Mouse (Mus musculus) ES-E14 (cell line): ENCODE results near the gene Lamc1. TPM values are rescaled to one million over a fixed set of nuclear protein-coding genes. Genes with fewer than 3 reads are reported as not detected.

ENCODE experiments used
- DNase-seq: peaks from one replicate; pipeline ENCODE4 v3.0.0-alpha.2; 2013; ENCODE audit warnings: low read depth, low spot score
- H3K27ac ChIP-seq: 2 replicates; pipeline ENCODE4 v1.5.1; 2012; ENCODE audit warnings: low read depth, mild to moderate bottlenecking, low read length, moderate library complexity, mixed read lengths; ENCODE audit not compliant: poor library complexity, insufficient read depth, severe bottlenecking
- H3K36me3 ChIP-seq: 2 replicates; pipeline ENCODE4 v1.6.1; 2012; ENCODE audit warnings: mild to moderate bottlenecking, low read length, moderate library complexity, mixed read lengths; ENCODE audit not compliant: control insufficient read depth, poor library complexity, insufficient read depth, severe bottlenecking
- H3K4me1 ChIP-seq, 2 experiments: fragments of 150-350 bp in 1 of 2; sonication (generic) in 1 of 2; 2 replicates each; pipeline ENCODE4 v1.6.1; 2012; ENCODE audit warnings: low read length in 2 of 2, mild to moderate bottlenecking in 1 of 2, mixed read lengths in 1 of 2; ENCODE audit not compliant: control insufficient read depth in 2 of 2, insufficient read depth in 2 of 2, poor library complexity in 1 of 2
- H3K4me3 ChIP-seq, 2 experiments: fragments of 150-350 bp in 1 of 2; sonication (generic) in 1 of 2; 2 replicates each; pipeline ENCODE4 v1.5.1; 2012; ENCODE audit warnings: low read length in 2 of 2, low read depth in 1 of 2, mild to moderate bottlenecking in 1 of 2, mixed read lengths in 1 of 2; ENCODE audit not compliant: insufficient read depth in 1 of 2, poor library complexity in 1 of 2, severe bottlenecking in 1 of 2
- H3K9ac ChIP-seq: 2 replicates; pipeline ENCODE4 v1.6.1; 2012; ENCODE audit warnings: low read depth, mild to moderate bottlenecking, low read length, mixed read lengths; ENCODE audit not compliant: poor library complexity, insufficient read depth, severe bottlenecking
- H3K9me3 ChIP-seq: fragments of 150-350 bp; sonication (generic); 2 replicates; pipeline ENCODE4 v1.6.1; 2012; ENCODE audit warnings: low read depth, mild to moderate bottlenecking, low read length; ENCODE audit not compliant: control insufficient read depth, insufficient read depth
- CHD2 ChIP-seq: IDR thresholded peaks from 2 replicates; pipeline ENCODE4 v1.6.1; 2014; ENCODE audit warnings: mild to moderate bottlenecking, low read depth, low read length, inconsistent platforms
- HCFC1 ChIP-seq: IDR thresholded peaks from 2 replicates; pipeline ENCODE4 v1.6.1; 2012; ENCODE audit warnings: low read length, inconsistent platforms, borderline replicate concordance; ENCODE audit not compliant: insufficient read depth
- MAFK ChIP-seq: IDR thresholded peaks from 2 replicates; pipeline ENCODE4 v1.6.1; 2014; ENCODE audit warnings: mild to moderate bottlenecking, low read depth, low read length, inconsistent platforms; ENCODE audit not compliant: insufficient read depth
- ZC3H11A ChIP-seq: IDR thresholded peaks from 2 replicates; pipeline ENCODE4 v1.6.1; 2012; ENCODE audit warnings: low read depth, mild to moderate bottlenecking, inconsistent platforms, low read length, borderline replicate concordance
- ZNF384 ChIP-seq: IDR thresholded peaks from 2 replicates; pipeline ENCODE4 v1.6.1; 2012; ENCODE audit warnings: low read depth, low read length, inconsistent platforms
- in situ Hi-C, 2 experiments: fragments of 600-800 bp; cut with MboI; formaldehyde crosslinking; loops; one replicate each; pipeline ENCODE4 v1.15.1; 2025; ENCODE audit warnings: low sequenced_read_pairs in 2 of 2, inconsistent platforms in 1 of 2; ENCODE audit not compliant: unreplicated experiment in 2 of 2
- total RNA-seq: library from RNA; depleted of rRNA; stranded (reverse); fragments of 300-350 nt; gene quantifications from 2 replicates; pipeline ENCODE4 v1.2.3, GENCODE M21; 2012

The Lamc1 gene
- total RNA-seq, 1 experiment, result 313 TPM

GRCm38 (mm10) chr1:153291416-153291815 lies 41.2 kb downstream of the Lamc1 start:
- DNase-seq, result no peak

GRCm38 (mm10) chr1:153288010-153288409 lies 44.6 kb downstream of the Lamc1 start:
- TF ChIP-seq CHD2, result no peak
- no peak for TF ChIP-seq MAFK
- no peak for TF ChIP-seq ZNF384
- TF ChIP-seq HCFC1, result no peak
- TF ChIP-seq ZC3H11A, result no peak
- H3K36me3 ChIP-seq, result no peaks in the 10 kb centered on the region
- no peak overlapping the region for H3K4me3 ChIP-seq
- no peaks in the 10 kb centered on the region for H3K9me3 ChIP-seq
- no peak overlapping the region for H3K9ac ChIP-seq
- H3K27ac ChIP-seq, result no peak overlapping the region
- DNase-seq, result peak; percentile 63
- peaks cover 0 to 7% of the 10 kb centered on the region in 2 experiments; a peak in 2 of 4 replicates for H3K4me1 ChIP-seq
- in situ Hi-C loops, result no loop called here

More at GRCm38 (mm10) chr1:153291416-153291815, 41.2 kb downstream of the Lamc1 start:
- no peak overlapping the region for H3K4me3 ChIP-seq
- H3K4me1 ChIP-seq, result peaks cover 0 to 8% of the 10 kb centered on the region in 2 experiments; a peak in 2 of 4 replicates
- H3K36me3 ChIP-seq, result no peaks in the 10 kb centered on the region
- H3K27ac ChIP-seq, result no peak overlapping the region
- in situ Hi-C loops, result no loop called here
- H3K9ac ChIP-seq, result no peak overlapping the region
- no peak for TF ChIP-seq ZC3H11A
- no peak for TF ChIP-seq CHD2
- no peak for TF ChIP-seq MAFK
- no peak for TF ChIP-seq ZNF384
- TF ChIP-seq HCFC1, result no peak
- H3K9me3 ChIP-seq, result no peaks in the 10 kb centered on the region

- in situ Hi-C loops, result no loop called here
- no peak for DNase-seq
- no peak overlapping the region for H3K9ac ChIP-seq
- H3K36me3 ChIP-seq, result no peaks in the 10 kb centered on the region
- no peak for TF ChIP-seq MAFK
- TF ChIP-seq ZNF384, result no peak
- no peak for TF ChIP-seq ZC3H11A
- no peak for TF ChIP-seq HCFC1
- no peak for TF ChIP-seq CHD2
- H3K4me3 ChIP-seq, result no peak overlapping the region
- H3K4me1 ChIP-seq, result peaks cover 0 to 9% of the 10 kb centered on the region in 2 experiments; a peak in 3 of 4 replicates
- no peak overlapping the region; the same call in 1 of the 2 replicates for H3K27ac ChIP-seq
- H3K9me3 ChIP-seq, result no peaks in the 10 kb centered on the region
Observed at GRCm38 (mm10) chr1:153287443-153287842, 45.1 kb downstream of the Lamc1 start.

DNA sequence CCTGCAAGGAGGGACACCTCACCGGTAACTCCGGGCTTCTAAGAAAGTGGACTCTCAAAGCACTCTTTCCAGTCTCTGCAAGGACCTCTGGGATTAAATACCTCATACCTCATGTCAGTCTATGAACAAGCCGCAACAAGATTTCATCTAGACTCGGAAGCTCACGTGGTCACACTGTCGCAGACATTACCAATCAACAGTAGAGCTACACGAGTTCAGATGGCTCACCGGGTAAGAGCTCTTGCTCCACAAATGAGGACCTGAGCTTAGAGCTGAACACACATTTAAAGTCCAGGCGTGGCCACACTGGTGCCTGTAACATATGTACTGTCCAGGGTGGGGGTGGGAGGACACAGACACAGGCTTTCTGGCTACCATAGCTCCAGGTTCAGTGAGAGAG lies 46.4 kb downstream of the Lamc1 start:
- H3K27ac ChIP-seq, result no peak overlapping the region
- H3K4me3 ChIP-seq, result no peak overlapping the region; a peak in 2 of 4 replicates
- in situ Hi-C loops, result no loop called here
- DNase-seq, result no peak
- H3K9me3 ChIP-seq, result no peaks in the 10 kb centered on the region
- TF ChIP-seq CHD2 (no peak), ZNF384 (no peak), MAFK (no peak), ZC3H11A (no peak), HCFC1 (no peak)
- H3K9ac ChIP-seq, result no peak overlapping the region; the same call in 1 of the 2 replicates
- no peaks in the 10 kb centered on the region for H3K36me3 ChIP-seq
- H3K4me1 ChIP-seq, result peaks cover 0 to 12% of the 10 kb centered on the region in 2 experiments; a peak in 3 of 4 replicates
